Mouse (Mus musculus): ENCODE measurements around the gene Acer1. TPM values are rescaled to one million over a fixed set of nuclear protein-coding genes. Genes with fewer than 3 reads are reported as not detected.

Gene Acer1
- polyA plus RNA-seq, 1 experiment from 2014 or later = not detected

DNA sequence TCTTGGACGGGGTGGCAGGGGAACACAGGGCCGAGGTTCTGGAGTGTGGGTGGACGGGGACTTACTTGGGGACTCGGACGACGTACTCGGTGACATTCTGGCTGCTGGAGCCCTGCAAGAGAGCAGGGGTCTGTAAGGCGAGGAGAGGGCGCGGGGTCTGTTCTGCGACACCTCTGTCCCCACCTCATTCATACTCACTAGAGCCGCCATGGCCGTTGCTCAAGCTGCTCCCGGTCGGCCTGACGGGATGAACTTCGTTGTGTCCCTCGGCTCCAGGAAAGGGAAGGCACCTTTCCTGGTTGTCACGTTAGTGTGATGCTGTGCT is 28.9 kb upstream of the Acer1 start:
- Histone ChIP-seq H3K4me2 (replicated peaks; ENCODE audit: low read depth, low read length) (peak overlapping the region; percentile 80), H3K9ac (replicated peaks; ENCODE audit: low read depth, low read length) (peak overlapping the region; percentile 70), H3K27ac (ENCODE audit: low read length) (peak overlapping the region; percentile 64; the same call in 1 of the 2 replicates), H3K27me3 (ENCODE audit: control insufficient read depth, insufficient read depth, low read length) (no peaks in the 10 kb centered on the region), H3K4me1 (ENCODE audit: control insufficient read depth, insufficient read depth, low read length) (peaks cover 4% of the 10 kb centered on the region; the same call in 1 of the 2 replicates), H3K36me3 (ENCODE audit: control insufficient read depth, insufficient read depth, low read length) (peaks cover 25% of the 10 kb centered on the region), H3K9me3 (ENCODE audit: control insufficient read depth, low read depth, low read length) (no peaks in the 10 kb centered on the region), H3K4me3 (ENCODE audit: low read depth, low read length) (peak overlapping the region; percentile 77)
- under 1% methylated on average over 19 of the region's 19 CpGs for WGBS
- ATAC-seq (ENCODE audit: insufficient number of reproducible peaks, insufficient read depth, low FRiP score, low read depth) = peak; percentile 23

DNA sequence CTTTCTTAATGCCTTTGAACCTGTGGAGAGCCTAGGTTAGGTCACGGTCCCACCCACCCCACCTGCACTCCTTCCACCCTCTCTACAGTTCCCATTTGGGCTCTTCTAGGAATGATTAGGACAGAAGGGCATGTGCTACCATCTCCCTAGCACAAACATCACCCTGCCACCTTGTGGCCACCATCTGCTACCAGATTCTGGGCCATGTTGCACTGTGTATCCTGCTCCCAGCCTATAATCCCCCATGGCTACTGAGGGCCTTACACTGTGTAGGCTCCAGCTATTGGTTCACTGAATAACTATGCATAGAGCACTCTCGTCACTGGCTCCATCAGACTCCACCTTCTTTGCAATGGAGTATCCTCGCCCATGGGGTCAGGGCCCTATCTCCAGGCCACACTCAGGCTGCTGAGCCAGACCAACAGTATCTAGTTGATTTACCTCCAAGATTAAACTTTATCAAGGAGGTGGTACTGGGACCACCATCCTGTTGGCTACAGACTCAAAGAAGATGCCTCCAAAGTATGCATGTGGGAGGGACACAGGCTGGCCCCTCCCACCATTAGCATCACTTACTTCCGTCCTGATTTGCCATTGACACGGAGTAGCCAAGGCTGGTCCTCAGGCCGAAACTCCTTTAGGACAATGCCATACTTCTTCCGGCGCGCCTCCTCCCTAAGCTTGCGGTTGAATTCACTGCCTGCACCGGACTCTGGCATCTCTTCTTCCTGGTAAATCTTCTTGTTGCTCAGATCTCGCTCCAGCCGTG is 25.4 kb upstream of the Acer1 start:
- peaks cover 49% of the 10 kb centered on the region for H3K36me3 ChIP-seq (ENCODE audit: control insufficient read depth, insufficient read depth, low read length)

DNA sequence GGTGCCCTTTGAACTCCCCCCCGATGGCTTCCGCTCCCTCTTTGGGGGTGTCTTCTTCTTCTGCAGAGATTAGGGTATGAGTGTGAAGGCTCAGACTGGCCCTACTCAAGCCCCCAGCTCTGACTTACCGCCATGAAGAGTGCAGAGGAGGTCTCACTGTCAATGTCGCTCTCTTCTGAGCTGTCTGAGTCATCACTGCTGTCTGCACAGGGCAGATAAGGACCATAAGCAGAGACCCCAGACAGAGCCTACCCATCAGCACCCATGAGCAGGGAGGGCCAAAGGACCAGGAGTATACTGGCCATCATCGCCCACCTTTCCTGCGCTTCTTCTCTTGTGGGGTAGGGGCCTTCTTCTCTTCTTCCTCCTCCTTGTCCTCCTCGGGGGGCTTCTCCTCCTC is 22.1 kb upstream of the Acer1 start:
- WGBS = 92% methylated on average over 7 of the region's 7 CpGs
- ATAC-seq (ENCODE audit: insufficient number of reproducible peaks, insufficient read depth, low FRiP score, low read depth) = no peak
- Histone ChIP-seq H3K36me3 (ENCODE audit: control insufficient read depth, insufficient read depth, low read length) (peaks cover 46% of the 10 kb centered on the region), H3K4me1 (ENCODE audit: control insufficient read depth, insufficient read depth, low read length) (no peaks in the 10 kb centered on the region), H3K9me3 (ENCODE audit: control insufficient read depth, low read depth, low read length) (no peaks in the 10 kb centered on the region), H3K4me3 (ENCODE audit: low read depth, low read length) (no peak overlapping the region), H3K9ac (replicated peaks; ENCODE audit: low read depth, low read length) (no peak overlapping the region), H3K4me2 (replicated peaks; ENCODE audit: low read depth, low read length) (no peak overlapping the region), H3K27ac (ENCODE audit: low read length) (no peak overlapping the region), H3K27me3 (ENCODE audit: control insufficient read depth, insufficient read depth, low read length) (no peaks in the 10 kb centered on the region)

More for the DNA sequence above, 25.4 kb upstream of the Acer1 start:
- Histone ChIP-seq H3K4me3 (ENCODE audit: low read depth, low read length) (no peak overlapping the region), H3K4me2 (replicated peaks; ENCODE audit: low read depth, low read length) (no peak overlapping the region), H3K4me1 (ENCODE audit: control insufficient read depth, insufficient read depth, low read length) (peaks cover 4% of the 10 kb centered on the region; the same call in 1 of the 2 replicates), H3K9ac (replicated peaks; ENCODE audit: low read depth, low read length) (no peak overlapping the region), H3K9me3 (ENCODE audit: control insufficient read depth, low read depth, low read length) (no peaks in the 10 kb centered on the region), H3K27ac (ENCODE audit: low read length) (no peak overlapping the region), H3K27me3 (ENCODE audit: control insufficient read depth, insufficient read depth, low read length) (no peaks in the 10 kb centered on the region)
- ATAC-seq (ENCODE audit: insufficient number of reproducible peaks, insufficient read depth, low FRiP score, low read depth) = no peak
- 91% methylated on average over 13 of the region's 13 CpGs for WGBS

DNA sequence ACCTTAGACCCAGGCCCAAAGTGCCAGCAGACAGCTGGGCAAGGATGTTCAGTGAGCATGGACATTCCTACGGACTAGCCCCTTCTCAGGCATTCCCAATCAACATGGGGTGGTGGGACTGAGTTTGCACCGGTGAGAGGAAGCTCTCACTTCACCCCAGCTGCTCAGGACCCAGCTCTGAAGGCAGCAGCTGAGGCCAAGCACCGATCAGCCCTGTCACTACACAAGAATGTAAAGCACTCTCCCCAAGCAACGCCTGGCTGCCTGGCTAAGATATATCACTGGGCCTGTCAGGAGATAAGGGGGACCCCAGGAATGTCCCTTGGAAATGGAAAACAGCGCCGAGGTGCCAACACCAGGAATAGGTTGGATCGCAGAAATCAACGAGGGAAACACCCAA is 19.3 kb upstream of the Acer1 start:
- no peak overlapping the region for H3K9ac ChIP-seq (replicated peaks; ENCODE audit: low read depth, low read length)
- H3K27ac ChIP-seq (ENCODE audit: low read length) = no peak overlapping the region
- no peaks in the 10 kb centered on the region for H3K9me3 ChIP-seq (ENCODE audit: control insufficient read depth, low read depth, low read length)
- peaks cover 32% of the 10 kb centered on the region for H3K36me3 ChIP-seq (ENCODE audit: control insufficient read depth, insufficient read depth, low read length)
- 52% methylated on average over 8 of the region's 8 CpGs for WGBS
- H3K27me3 ChIP-seq (ENCODE audit: control insufficient read depth, insufficient read depth, low read length) = no peaks in the 10 kb centered on the region
- H3K4me3 ChIP-seq (ENCODE audit: low read depth, low read length) = no peak overlapping the region
- no peak overlapping the region for H3K4me2 ChIP-seq (replicated peaks; ENCODE audit: low read depth, low read length)
- peaks cover 7% of the 10 kb centered on the region; the same call in 1 of the 2 replicates for H3K4me1 ChIP-seq (ENCODE audit: control insufficient read depth, insufficient read depth, low read length)
- ATAC-seq (ENCODE audit: insufficient number of reproducible peaks, insufficient read depth, low FRiP score, low read depth) = no peak

DNA sequence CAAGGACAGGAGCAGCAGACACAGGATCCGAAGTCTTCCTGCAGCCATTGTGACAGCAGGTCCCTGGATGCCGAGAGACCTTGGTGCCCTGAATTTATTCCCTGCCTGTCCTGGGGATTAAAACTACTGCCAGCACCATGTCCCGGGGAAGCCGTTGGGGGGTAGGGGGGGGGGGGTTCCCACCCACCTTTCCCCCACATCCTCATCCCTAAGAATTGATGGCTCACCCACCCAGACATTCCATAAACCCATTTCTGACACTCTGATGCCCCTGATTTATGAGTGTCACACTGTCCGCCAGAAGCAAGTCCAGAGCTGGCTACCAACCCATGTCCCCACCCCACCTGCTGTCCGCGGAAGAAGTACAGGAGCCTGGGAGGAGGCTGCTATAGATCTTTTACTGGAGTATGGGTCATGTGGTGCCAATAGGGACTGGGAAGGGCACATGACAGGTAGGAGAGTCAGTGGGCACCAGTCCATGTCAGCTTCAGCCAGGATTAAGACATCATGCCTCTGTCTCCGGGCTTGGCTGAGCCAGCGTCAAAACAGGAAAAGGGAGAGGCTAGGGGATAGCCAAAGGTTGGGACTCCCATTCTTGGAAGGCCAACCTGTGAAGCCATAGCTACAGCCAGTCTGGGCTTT is 18.2 kb upstream of the Acer1 start, which contains the start of gene Pspn:
TSS of gene Pspn (minus strand) at position 51 of the 642 bp plus-strand sequence.
- no peak within 1 kb of the TSS for H3K4me3 ChIP-seq (ENCODE audit: low read depth, low read length)
- H3K4me2 ChIP-seq (replicated peaks; ENCODE audit: low read depth, low read length) = no peak within 1 kb of the TSS
- H3K27ac ChIP-seq (ENCODE audit: low read length) = no peak within 1 kb of the TSS
- H3K9me3 ChIP-seq (ENCODE audit: control insufficient read depth, low read depth, low read length) = no peaks in the 10 kb centered on the region
- no peak within 1 kb of the TSS for H3K9ac ChIP-seq (replicated peaks; ENCODE audit: low read depth, low read length)
- H3K27me3 ChIP-seq (ENCODE audit: control insufficient read depth, insufficient read depth, low read length) = no peaks in the 10 kb centered on the region
- WGBS = 88% methylated on average over 9 of the region's 9 CpGs
- H3K36me3 ChIP-seq (ENCODE audit: control insufficient read depth, insufficient read depth, low read length) = peaks cover 33% of the 10 kb centered on the region
- ATAC-seq (ENCODE audit: insufficient number of reproducible peaks, insufficient read depth, low FRiP score, low read depth) = no peak
- H3K4me1 ChIP-seq (ENCODE audit: control insufficient read depth, insufficient read depth, low read length) = peaks cover 7% of the 10 kb centered on the region; the same call in 1 of the 2 replicates

DNA sequence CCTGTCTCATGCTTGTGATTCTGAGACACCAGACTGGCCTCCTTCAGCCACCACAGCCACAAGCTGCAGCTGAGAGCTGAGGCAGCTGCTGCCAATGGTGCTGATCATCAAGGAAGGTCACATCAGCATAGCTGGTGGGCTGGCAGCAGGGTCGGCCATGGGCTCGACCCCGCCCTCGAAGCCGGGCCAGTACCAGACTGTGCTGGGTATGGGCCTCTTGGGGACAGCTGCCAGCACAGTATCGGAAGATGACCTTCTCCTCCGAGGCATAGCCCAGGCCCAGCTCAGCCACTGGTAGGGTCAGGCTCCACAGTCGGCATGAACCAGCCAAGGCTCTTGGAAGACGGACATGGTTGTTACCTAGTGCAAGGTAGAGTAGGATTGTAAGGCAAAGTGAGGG is 17.5 kb upstream of the Acer1 start:
- H3K4me1 ChIP-seq (ENCODE audit: control insufficient read depth, insufficient read depth, low read length) = peaks cover 7% of the 10 kb centered on the region; the same call in 1 of the 2 replicates
- H3K27me3 ChIP-seq (ENCODE audit: control insufficient read depth, insufficient read depth, low read length) = no peaks in the 10 kb centered on the region
- no peak overlapping the region for H3K9ac ChIP-seq (replicated peaks; ENCODE audit: low read depth, low read length)
- 92% methylated on average over 9 of the region's 9 CpGs for WGBS
- H3K9me3 ChIP-seq (ENCODE audit: control insufficient read depth, low read depth, low read length) = no peaks in the 10 kb centered on the region
- H3K27ac ChIP-seq (ENCODE audit: low read length) = no peak overlapping the region
- no peak overlapping the region for H3K4me3 ChIP-seq (ENCODE audit: low read depth, low read length)
- H3K36me3 ChIP-seq (ENCODE audit: control insufficient read depth, insufficient read depth, low read length) = peaks cover 35% of the 10 kb centered on the region
- no peak for ATAC-seq (ENCODE audit: insufficient number of reproducible peaks, insufficient read depth, low FRiP score, low read depth)
- no peak overlapping the region for H3K4me2 ChIP-seq (replicated peaks; ENCODE audit: low read depth, low read length)

DNA sequence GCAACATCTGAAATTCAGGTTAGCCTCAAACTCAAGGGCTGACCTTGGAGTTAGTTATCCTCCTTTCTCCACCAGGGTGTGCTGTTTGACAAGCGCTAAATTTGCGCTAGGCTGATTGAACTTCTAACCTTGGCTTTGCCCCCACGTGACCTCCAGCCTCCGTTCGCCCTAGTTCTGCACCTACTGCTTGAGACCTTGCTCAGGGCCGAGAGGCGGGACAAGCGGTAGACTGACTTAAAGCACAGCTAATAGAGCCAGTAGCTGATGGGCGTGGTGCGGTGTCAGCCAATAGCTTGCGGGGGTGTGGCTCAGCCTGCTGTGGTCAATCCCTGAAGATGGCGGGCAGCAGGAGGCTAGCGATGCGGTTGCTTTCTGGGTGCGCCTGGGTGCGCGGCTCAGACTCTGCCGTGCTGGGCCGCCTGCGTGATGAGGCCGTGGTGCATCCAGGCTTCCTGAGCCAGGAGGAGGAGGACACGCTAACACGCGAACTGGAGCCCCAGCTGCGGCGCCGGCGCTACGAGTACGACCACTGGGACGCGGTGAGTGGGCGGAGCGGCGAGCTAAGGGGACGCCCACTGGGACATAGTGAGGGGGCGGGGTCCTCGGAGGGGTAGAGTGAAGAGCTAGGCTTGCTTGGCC is 15.2 kb upstream of the Acer1 start, which contains the start of gene Alkbh7:
TSS of gene Alkbh7 (plus strand) at position 311 of the 639 bp plus-strand sequence.
- WGBS = under 1% methylated on average over 38 of the region's 38 CpGs
- peak within 1 kb of the TSS; percentile 57 for H3K9ac ChIP-seq (replicated peaks; ENCODE audit: low read depth, low read length)
- H3K27me3 ChIP-seq (ENCODE audit: control insufficient read depth, insufficient read depth, low read length) = no peaks in the 10 kb centered on the region
- H3K4me3 ChIP-seq (ENCODE audit: low read depth, low read length) = peak within 1 kb of the TSS; percentile 73
- peaks cover 39% of the 10 kb centered on the region for H3K36me3 ChIP-seq (ENCODE audit: control insufficient read depth, insufficient read depth, low read length)
- no peaks in the 10 kb centered on the region for H3K9me3 ChIP-seq (ENCODE audit: control insufficient read depth, low read depth, low read length)
- ATAC-seq (ENCODE audit: insufficient number of reproducible peaks, insufficient read depth, low FRiP score, low read depth) = peak; percentile 98
- H3K4me2 ChIP-seq (replicated peaks; ENCODE audit: low read depth, low read length) = peak within 1 kb of the TSS; percentile 67
- peak within 1 kb of the TSS; percentile 76 for H3K27ac ChIP-seq (ENCODE audit: low read length)
- H3K4me1 ChIP-seq (ENCODE audit: control insufficient read depth, insufficient read depth, low read length) = peaks cover 7% of the 10 kb centered on the region; the same call in 1 of the 2 replicates

DNA sequence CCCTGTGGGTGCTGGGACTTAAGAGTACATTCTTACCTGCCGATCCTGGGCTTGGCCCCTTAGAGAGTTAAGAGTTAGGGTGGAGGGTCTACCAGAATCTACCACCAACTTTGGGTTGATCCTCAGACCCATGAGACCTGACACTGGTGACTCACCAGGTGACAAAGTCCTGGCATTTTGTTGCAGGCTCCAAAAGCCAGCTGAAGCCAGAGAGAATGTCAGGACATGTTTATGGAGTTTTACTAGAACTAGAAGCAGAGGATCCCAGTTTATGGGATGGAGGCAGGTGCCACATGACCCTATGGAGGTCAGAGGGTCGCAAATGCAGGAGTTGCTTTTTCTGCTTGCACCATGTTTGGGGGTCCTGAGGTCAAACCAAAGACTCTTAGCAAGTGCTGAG is 14.6 kb upstream of the Acer1 start:
- H3K27ac ChIP-seq (ENCODE audit: low read length) = no peak overlapping the region
- no peak for ATAC-seq (ENCODE audit: insufficient number of reproducible peaks, insufficient read depth, low FRiP score, low read depth)
- WGBS = 61% methylated on average over 2 of the region's 2 CpGs
- H3K4me1 ChIP-seq (ENCODE audit: control insufficient read depth, insufficient read depth, low read length) = peaks cover 7% of the 10 kb centered on the region; the same call in 1 of the 2 replicates
- peak overlapping the region; percentile 73; the same call in 1 of the 2 replicates for H3K4me3 ChIP-seq (ENCODE audit: low read depth, low read length)
- H3K4me2 ChIP-seq (replicated peaks; ENCODE audit: low read depth, low read length) = peak overlapping the region; percentile 30; the same call in 1 of the 2 replicates
- no peak overlapping the region for H3K9ac ChIP-seq (replicated peaks; ENCODE audit: low read depth, low read length)
- no peaks in the 10 kb centered on the region for H3K27me3 ChIP-seq (ENCODE audit: control insufficient read depth, insufficient read depth, low read length)
- peaks cover 40% of the 10 kb centered on the region for H3K36me3 ChIP-seq (ENCODE audit: control insufficient read depth, insufficient read depth, low read length)
- H3K9me3 ChIP-seq (ENCODE audit: control insufficient read depth, low read depth, low read length) = no peaks in the 10 kb centered on the region
